Mouse (Mus musculus) cerebellum, adult 8-10 months (tissue): Measurements from ENCODE around the gene H60c.
"Not testable (repeated sequence)": the region's sequence is repeated elsewhere in the genome, so short reads cannot be mapped to it uniquely, and the experiment has no call there.

ENCODE experiments used
- DNase-seq: peaks from one replicate; pipeline ENCODE4 v3.0.0; 2022

The H60c gene

GRCm38 (mm10) chr10:3267671-3268070, at the start of gene H60c:
Gene H60c, minus strand, starts transcription at chr10:3267771.
- DNase-seq, result no peak

DNA sequence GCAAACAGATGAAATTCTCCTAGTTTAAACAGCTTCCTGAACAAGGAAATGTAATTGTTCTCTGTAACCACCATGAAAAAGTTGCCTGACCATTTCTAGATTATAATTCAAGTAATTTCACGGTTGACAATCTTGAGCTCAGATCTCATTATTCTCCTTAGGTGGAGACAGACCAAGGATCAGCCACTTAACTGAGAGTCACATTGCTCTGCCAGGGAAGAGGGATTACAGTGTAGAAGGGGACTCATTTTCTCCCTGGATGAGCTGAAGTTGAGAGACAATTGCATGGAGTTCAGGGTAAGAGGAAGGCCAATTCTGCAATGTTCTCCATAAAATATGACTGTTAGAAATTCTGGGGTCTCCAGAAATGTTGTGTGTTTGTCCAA, 41.2 kb upstream of the H60c start:
- DNase-seq, result no peak

GRCm38 (mm10) chr10:3308180-3308820, 40.7 kb upstream of the H60c start:
- DNase-seq, result peak; percentile 61

- DNase-seq, result peak; percentile 25
Measured at GRCm38 (mm10) chr10:3307752-3308151, 40.2 kb upstream of the H60c start.

DNA sequence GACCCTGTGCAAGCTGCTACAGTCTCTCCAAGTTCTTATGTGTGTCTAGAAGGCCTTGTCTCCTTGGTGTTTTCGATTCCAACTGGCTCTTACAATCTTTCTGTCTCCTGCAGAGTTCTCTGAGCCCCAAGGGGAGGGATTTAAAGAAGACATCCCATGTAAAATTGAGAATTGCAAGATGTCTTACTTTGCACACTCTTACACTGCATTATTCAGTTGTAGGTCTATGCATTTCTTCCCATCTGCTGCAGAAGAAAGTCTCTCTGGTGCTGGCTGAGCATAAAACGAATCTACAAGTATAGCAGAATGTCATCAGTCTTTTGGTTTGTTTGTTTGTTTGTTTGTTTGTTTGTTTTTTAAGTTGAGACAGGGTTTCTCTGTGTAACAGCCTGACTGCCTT, 26.4 kb upstream of the H60c start:
- no peak for DNase-seq

GRCm38 (mm10) chr10:3281047-3281446, 13.5 kb upstream of the H60c start:
- DNase-seq, result no peak

- no peak for DNase-seq
Measured at GRCm38 (mm10) chr10:3274065-3274464, 6.5 kb upstream of the H60c start.

- no peak for DNase-seq
Measured at GRCm38 (mm10) chr10:3271036-3271435, 3.5 kb upstream of the H60c start.

GRCm38 (mm10) chr10:3266729-3267128, 842 bp downstream of the H60c start:
- DNase-seq, result no peak

DNA sequence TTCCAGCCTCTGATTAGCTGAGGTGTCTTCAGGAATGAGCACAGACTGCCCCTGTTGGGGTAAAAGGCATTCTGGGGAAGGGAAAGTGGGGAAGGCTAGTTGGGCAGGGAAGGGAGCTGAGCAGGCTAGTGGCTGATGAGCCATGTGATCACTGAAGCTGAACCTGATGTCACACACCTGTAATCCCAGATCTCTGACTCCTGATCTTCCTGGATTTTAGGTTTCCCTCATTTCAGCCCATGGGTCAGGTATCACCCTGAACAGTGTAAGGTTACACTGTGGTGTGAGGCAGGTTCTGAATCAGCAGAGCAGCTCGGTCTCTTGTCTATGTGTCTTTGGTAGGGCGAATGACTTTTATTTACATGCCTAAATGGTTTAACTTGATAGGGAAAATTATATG, 4.8 kb downstream of the H60c start:
- no peak for DNase-seq

DNA sequence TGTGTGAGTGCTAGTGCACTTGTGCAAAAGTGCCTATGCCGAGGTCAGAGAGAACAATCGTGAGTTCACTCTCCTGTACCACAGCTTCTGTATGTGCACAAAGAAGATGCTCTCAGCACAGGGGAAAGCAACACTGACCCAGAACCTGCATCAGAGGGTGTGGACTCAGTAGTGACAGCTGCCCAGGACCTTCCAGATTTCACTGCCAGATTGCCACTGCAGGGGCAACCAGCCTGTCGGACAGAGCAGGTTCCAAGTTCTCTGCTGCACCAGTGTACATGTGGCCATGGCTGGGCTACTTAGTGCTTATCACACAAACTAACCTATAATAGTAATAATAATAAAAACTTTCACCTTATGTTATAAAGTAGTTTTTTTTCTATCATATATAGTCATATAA, 10.2 kb downstream of the H60c start:
- DNase-seq, result no peak

GRCm38 (mm10) chr10:3238436-3238835, 29.1 kb downstream of the H60c start:
- not testable (repeated sequence) for DNase-seq

DNA sequence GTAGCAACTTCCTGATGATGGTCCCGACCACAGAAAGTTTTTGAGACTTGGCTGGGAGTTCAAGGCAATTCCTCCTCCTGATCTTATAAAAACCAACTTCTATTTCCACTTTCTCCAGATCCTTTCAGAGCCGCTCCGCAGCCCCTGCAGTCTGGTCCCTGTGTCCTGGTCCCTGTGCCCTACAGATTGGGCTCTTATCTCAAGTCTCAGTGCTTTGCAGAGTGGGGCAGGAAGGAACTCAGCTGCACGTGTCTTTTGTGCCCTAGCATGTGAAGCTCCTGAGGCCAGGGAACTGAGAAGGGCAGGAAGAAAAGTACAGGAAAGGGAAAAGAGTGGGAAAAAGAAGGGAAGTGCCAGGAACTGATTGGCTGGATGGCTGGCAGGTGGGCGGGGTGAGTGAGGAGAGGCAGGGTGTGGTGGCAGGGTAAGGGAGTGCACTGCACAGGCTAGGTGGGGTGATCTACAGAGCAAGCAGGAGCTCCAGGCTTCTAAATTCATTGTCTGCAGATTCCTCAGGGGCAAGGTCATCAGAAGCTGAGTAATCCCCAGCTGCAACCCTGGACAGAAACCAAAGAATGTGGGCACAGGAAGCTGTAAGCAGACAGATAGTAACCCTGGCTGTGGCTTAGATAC, 30.8 kb downstream of the H60c start:
- no peak for DNase-seq

DNA sequence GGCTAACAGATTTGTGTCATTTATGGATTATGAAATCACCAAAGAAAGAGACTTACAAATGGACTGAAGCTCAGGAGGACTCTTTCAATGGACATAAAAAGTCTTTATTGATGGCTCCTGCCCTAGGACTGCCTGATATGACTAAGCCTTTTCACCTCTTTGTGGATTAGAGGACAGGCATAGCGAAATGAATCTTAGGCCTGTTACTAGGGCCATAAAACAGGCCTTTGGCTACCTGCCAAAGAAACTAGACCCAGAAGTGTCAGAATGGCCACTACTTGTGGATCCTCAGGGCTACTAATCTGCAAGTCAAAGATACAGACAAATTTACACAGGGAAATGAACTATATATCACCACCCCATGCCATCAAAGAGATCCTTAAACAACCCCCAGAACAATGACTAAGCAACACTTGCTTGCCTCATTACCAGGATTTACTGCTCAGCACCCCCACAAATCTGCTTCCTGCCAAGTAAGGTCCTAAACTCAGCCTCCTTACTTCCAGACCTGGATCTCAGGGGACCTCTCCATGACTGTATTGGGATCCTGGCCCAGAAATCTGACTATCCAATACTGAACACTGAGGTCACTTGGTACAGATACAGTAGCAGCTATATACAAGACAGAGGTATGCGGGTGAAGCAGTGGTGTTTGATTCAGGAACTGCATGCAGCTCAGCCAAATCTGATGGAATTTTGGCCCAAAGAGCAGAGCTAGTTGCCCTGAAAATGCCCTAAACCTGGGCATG, 39.0 kb downstream of the H60c start:
- no peak for DNase-seq
